Mouse (Mus musculus) limb, embryonic 11.5 days (tissue): ENCODE data around the gene Shisal2b. TPM values are rescaled to one million over a fixed set of nuclear protein-coding genes. Genes with fewer than 3 reads are reported as not detected.
A peak's percentile ranks its signal among the peaks of the same experiment; 100 is the strongest.

ENCODE experiments used
- ATAC-seq: fragments of 200-750 bp; cut with Nextera tagmentation; 2 replicates; pipeline ENCODE4 v1.8.0; 2017; ENCODE audit warnings: low read depth; ENCODE audit not compliant: insufficient number of reproducible peaks, low FRiP score, low TSS enrichment
- DNase-seq: peaks from one replicate; pipeline ENCODE4 v3.0.0-alpha.2; 2015; ENCODE audit warnings: low spot score
- H3K27ac ChIP-seq: fragments of 300-500 bp; sonication (generic); replicated peaks from 2 replicates; pipeline ENCODE4 v1.5.1; 2014; ENCODE audit warnings: low read depth, mild to moderate bottlenecking, low read length
- H3K27me3 ChIP-seq: fragments of 300-500 bp; sonication (generic); 2 replicates; pipeline ENCODE4 v1.6.1; 2014; ENCODE audit warnings: mild to moderate bottlenecking, low read length, mixed read lengths; ENCODE audit not compliant: control insufficient read depth, insufficient read depth
- H3K36me3 ChIP-seq: fragments of 300-500 bp; sonication (generic); 2 replicates; pipeline ENCODE4 v1.6.1; 2014; ENCODE audit warnings: mild to moderate bottlenecking, low read length, moderate library complexity, mixed read lengths; ENCODE audit not compliant: control insufficient read depth, insufficient read depth
- H3K4me1 ChIP-seq: fragments of 300-500 bp; sonication (generic); 2 replicates; pipeline ENCODE4 v1.6.1; 2014; ENCODE audit warnings: low read length, mixed read lengths; ENCODE audit not compliant: control insufficient read depth, insufficient read depth
- H3K4me2 ChIP-seq: fragments of 300-500 bp; sonication (generic); 2 replicates; pipeline ENCODE4 v1.6.1; 2014; ENCODE audit warnings: low read depth, mild to moderate bottlenecking, moderate library complexity; ENCODE audit not compliant: severe bottlenecking
- H3K4me3 ChIP-seq: fragments of 300-500 bp; sonication (generic); 2 replicates; pipeline ENCODE4 v1.5.1; 2014; ENCODE audit warnings: low read depth, low read length
- H3K9ac ChIP-seq: fragments of 300-500 bp; sonication (generic); 2 replicates; pipeline ENCODE4 v1.6.1; 2014; ENCODE audit warnings: mild to moderate bottlenecking, low read length
- H3K9me3 ChIP-seq: fragments of 300-500 bp; sonication (generic); 2 replicates; pipeline ENCODE4 v1.6.1; 2016; ENCODE audit warnings: low read length; ENCODE audit not compliant: control insufficient read depth
- WGBS: fragments of 180-500 bp; shearing (Covaris S2); extraction: QIAGEN DNeasy Blood & Tissue Kit; methylation state at CpG from one replicate; pipeline ENCODE4 v1.1.7; 2014; 5-methylcytosine and 5-hydroxymethylcytosine counted together
- polyA plus RNA-seq: library from polyadenylated mRNA; unstranded; fragments of >200 nt; fragmentation: Nextera tagmentation; extraction: Ambion mirVana; gene quantifications from 2 replicates; pipeline ENCODE4 v1.2.1, GENCODE M21; 2014

The Shisal2b gene
- polyA plus RNA-seq, 1 experiment from 2014 or later = not detected

- Histone ChIP-seq H3K9ac (no peak overlapping the region), H3K4me3 (no peak overlapping the region), H3K9me3 (0 out of 2 replicates have a peak, but pooled peaks cover 2% of the 10 kb centered on the region), H3K27ac (no peak overlapping the region), H3K36me3 (peaks cover 3% of the 10 kb centered on the region; the same call in 1 of the 2 replicates), H3K27me3 (no peaks in the 10 kb centered on the region), H3K4me1 (no peaks in the 10 kb centered on the region), H3K4me2 (no peak overlapping the region)
- WGBS = 19% methylated on average over 8 of the region's 8 CpGs
- 0 out of 2 replicates have a peak, but pooled peaks have one; percentile 73 for ATAC-seq
- DNase-seq = peak; percentile 32
These were observed 41.3 kb downstream of the Shisal2b start for GRCm38 (mm10) chr13:104822411-104822838.

DNA sequence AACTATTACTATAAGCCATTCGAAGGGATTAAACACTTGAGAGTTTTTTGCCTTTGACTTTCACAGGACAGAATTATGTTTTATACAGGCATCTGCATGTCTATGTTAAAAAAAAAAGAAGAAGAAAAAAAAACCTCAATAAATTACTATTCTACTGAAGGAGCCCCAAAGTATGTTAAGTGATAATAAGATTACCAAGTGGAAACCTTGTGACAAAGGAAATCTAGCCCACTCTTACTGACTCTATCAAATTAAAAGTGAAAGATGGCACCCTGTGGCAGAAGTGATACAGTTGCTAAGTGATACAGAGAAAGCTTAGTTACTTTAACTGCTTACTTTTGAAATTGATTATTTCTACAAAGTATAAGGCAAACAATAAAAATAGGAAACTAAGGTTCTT lies 41.8 kb downstream of the Shisal2b start:
- Histone ChIP-seq H3K9me3 (0 out of 2 replicates have a peak, but pooled peaks cover under 1% of the 10 kb centered on the region), H3K36me3 (no peaks in the 10 kb centered on the region; the same call in 1 of the 2 replicates), H3K4me3 (no peak overlapping the region), H3K27me3 (no peaks in the 10 kb centered on the region), H3K4me1 (no peaks in the 10 kb centered on the region), H3K27ac (no peak overlapping the region), H3K9ac (no peak overlapping the region), H3K4me2 (no peak overlapping the region)
- WGBS = 87% methylated on average over 1 of the region's 1 CpGs
- DNase-seq (no peak), ATAC-seq (no peak)

DNA sequence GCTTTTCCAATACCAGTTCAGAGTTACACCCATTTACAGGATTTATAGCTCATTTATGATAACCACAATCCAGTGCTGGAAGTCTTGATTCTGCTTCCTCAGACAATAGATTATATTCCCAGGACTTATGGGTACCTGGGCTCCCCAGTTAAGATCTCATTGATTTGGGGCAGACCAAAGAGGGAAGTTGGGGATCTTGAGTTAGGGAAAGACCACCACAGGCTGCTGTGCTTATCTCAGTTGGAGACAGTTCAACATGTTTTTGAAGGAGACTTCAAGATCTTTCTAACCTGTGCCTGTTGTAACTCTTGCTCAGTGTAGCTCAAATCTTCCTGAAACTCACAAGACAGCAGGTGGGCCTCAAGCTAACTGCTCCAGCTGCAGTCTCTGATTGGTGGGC lies 42.5 kb downstream of the Shisal2b start:
- H3K9ac ChIP-seq = no peak overlapping the region
- no peak overlapping the region for H3K27ac ChIP-seq
- ATAC-seq = no peak
- H3K4me2 ChIP-seq = no peak overlapping the region
- no peaks in the 10 kb centered on the region for H3K36me3 ChIP-seq
- H3K9me3 ChIP-seq = no peaks in the 10 kb centered on the region
- H3K4me3 ChIP-seq = no peak overlapping the region
- DNase-seq = no peak
- H3K4me1 ChIP-seq = no peaks in the 10 kb centered on the region
- no peaks in the 10 kb centered on the region for H3K27me3 ChIP-seq

GRCm38 (mm10) chr13:104817696-104818095 lies 46.0 kb downstream of the Shisal2b start:
- peak overlapping the region; percentile 77 for H3K4me3 ChIP-seq
- DNase-seq = no peak
- peak overlapping the region; percentile 85 for H3K9ac ChIP-seq
- H3K27me3 ChIP-seq = no peaks in the 10 kb centered on the region
- H3K27ac ChIP-seq = no peak overlapping the region
- peak overlapping the region; percentile 64 for H3K4me2 ChIP-seq
- WGBS = 59% methylated on average over 12 of the region's 12 CpGs
- H3K4me1 ChIP-seq = no peaks in the 10 kb centered on the region
- H3K36me3 ChIP-seq = no peaks in the 10 kb centered on the region
- no peak for ATAC-seq
- no peaks in the 10 kb centered on the region for H3K9me3 ChIP-seq

DNA sequence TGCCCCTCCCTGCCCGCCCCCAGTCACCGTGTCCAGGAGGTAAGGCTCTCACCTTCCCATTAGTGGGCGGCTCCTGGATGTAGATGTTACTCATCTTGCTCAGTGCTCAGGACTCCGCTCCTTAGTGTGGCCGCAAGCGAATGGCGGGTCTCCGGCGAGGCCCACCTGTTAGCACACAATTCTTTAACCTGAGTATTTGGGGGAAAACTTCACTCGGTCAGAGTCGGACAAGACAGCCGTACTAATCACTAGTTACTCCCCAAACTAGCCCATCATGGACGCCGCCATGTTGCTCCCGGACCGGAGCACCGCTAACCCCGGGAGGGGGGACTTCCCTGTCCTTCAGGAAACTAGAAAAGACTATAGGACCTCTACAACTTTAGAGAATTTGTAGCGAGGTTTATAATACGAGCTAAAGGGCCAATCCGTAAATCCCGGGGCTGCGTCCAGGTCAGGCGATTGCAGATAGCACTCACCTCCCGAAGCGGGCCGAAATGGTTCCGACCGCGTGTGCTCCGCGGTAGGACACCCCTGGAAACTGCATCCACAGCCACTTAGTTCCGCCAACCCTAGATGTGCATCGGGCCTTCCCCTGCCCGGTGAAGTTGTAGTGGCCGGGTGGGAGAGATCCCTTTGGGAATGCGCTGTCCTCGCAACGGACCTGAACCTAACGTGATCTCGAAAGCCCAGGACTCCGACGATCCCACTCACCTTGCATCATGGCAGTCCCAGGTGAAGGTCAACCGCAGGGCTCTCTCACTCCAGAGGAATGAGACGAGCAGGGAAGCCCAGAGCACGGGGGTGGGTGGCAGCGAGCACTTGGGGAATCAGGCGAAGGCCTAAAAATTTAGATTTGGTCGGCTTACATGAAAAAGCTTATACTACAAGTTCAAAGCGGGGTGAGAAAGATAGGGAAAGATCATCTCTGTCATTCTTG lies 46.8 kb downstream of the Shisal2b start, which contains the start of gene Cwc27:
Cwc27 (minus strand) TSS at position 508 of the 937 bp plus-strand sequence.
- H3K36me3 ChIP-seq = no peaks in the 10 kb centered on the region
- DNase-seq = peak; percentile 88
- H3K4me3 ChIP-seq = peak within 1 kb of the TSS; percentile 77
- peak within 1 kb of the TSS; percentile 85 for H3K9ac ChIP-seq
- WGBS = under 1% methylated on average over 50 of the region's 50 CpGs
- no peak within 1 kb of the TSS; the same call in 1 of the 2 replicates for H3K27ac ChIP-seq
- ATAC-seq = peak; percentile 97
- peak within 1 kb of the TSS; percentile 64 for H3K4me2 ChIP-seq
- H3K27me3 ChIP-seq = no peaks in the 10 kb centered on the region
- no peaks in the 10 kb centered on the region for H3K4me1 ChIP-seq
- H3K9me3 ChIP-seq = no peaks in the 10 kb centered on the region

GRCm38 (mm10) chr13:104816270-104816634 lies 47.4 kb downstream of the Shisal2b start:
- peak overlapping the region; percentile 40 for H3K4me2 ChIP-seq
- DNase-seq (no peak), ATAC-seq (0 out of 2 replicates have a peak, but pooled peaks have one; percentile 10)
- peak overlapping the region; percentile 77 for H3K4me3 ChIP-seq
- no peak overlapping the region for H3K27ac ChIP-seq
- peak overlapping the region; percentile 85 for H3K9ac ChIP-seq
- H3K27me3 ChIP-seq = no peaks in the 10 kb centered on the region
- H3K4me1 ChIP-seq = no peaks in the 10 kb centered on the region
- no peaks in the 10 kb centered on the region for H3K36me3 ChIP-seq
- H3K9me3 ChIP-seq = no peaks in the 10 kb centered on the region
- WGBS = 11% methylated on average over 8 of the region's 8 CpGs

DNA sequence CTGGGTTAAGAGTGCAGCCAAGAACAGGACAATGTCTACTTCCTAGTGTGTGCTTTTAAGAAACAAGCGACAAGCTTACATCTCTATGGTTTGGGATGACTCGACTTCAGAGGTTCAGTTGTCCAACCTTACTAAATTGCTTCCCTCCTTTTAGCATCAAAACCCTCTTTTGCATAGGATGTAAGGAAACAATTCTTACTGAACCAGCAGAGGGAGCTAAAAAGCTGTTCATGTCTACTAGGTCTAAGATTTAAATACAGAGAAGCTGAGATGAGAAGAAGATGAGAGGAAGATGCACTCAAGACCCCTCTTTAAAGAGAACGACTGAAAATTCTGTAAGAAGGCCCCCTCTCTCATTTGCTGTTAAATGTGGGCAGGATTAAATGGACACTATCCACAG lies 58.0 kb downstream of the Shisal2b start:
- ATAC-seq (no peak), DNase-seq (no peak)
- no peak overlapping the region for H3K4me3 ChIP-seq
- no peak overlapping the region for H3K27ac ChIP-seq
- H3K9me3 ChIP-seq = no peaks in the 10 kb centered on the region
- no peaks in the 10 kb centered on the region; the same call in 1 of the 2 replicates for H3K36me3 ChIP-seq
- WGBS = 66% methylated on average over 3 of the region's 3 CpGs
- no peak overlapping the region for H3K4me2 ChIP-seq
- H3K27me3 ChIP-seq = no peaks in the 10 kb centered on the region
- H3K4me1 ChIP-seq = no peaks in the 10 kb centered on the region
- H3K9ac ChIP-seq = no peak overlapping the region

GRCm38 (mm10) chr13:104799566-104800182 lies 64.0 kb downstream of the Shisal2b start:
- ATAC-seq (no peak), DNase-seq (no peak)
- H3K9ac ChIP-seq = no peak overlapping the region
- H3K27ac ChIP-seq = no peak overlapping the region
- H3K4me1 ChIP-seq = no peaks in the 10 kb centered on the region
- H3K9me3 ChIP-seq = no peaks in the 10 kb centered on the region
- H3K4me3 ChIP-seq = no peak overlapping the region
- H3K27me3 ChIP-seq = no peaks in the 10 kb centered on the region
- no peaks in the 10 kb centered on the region; the same call in 1 of the 2 replicates for H3K36me3 ChIP-seq
- 87% methylated on average over 7 of the region's 7 CpGs for WGBS
- no peak overlapping the region for H3K4me2 ChIP-seq
